Mouse (Mus musculus): ENCODE results near the gene Tmem125. TPM values are rescaled to one million over a fixed set of nuclear protein-coding genes. Genes with fewer than 3 reads are reported as not detected.
"Not testable (repeated sequence)": the region's sequence is repeated elsewhere in the genome, so short reads cannot be mapped to it uniquely, and the experiment has no call there.

Gene Tmem125
- polyA plus RNA-seq, 1 experiment from 2014 or later = not detected

DNA sequence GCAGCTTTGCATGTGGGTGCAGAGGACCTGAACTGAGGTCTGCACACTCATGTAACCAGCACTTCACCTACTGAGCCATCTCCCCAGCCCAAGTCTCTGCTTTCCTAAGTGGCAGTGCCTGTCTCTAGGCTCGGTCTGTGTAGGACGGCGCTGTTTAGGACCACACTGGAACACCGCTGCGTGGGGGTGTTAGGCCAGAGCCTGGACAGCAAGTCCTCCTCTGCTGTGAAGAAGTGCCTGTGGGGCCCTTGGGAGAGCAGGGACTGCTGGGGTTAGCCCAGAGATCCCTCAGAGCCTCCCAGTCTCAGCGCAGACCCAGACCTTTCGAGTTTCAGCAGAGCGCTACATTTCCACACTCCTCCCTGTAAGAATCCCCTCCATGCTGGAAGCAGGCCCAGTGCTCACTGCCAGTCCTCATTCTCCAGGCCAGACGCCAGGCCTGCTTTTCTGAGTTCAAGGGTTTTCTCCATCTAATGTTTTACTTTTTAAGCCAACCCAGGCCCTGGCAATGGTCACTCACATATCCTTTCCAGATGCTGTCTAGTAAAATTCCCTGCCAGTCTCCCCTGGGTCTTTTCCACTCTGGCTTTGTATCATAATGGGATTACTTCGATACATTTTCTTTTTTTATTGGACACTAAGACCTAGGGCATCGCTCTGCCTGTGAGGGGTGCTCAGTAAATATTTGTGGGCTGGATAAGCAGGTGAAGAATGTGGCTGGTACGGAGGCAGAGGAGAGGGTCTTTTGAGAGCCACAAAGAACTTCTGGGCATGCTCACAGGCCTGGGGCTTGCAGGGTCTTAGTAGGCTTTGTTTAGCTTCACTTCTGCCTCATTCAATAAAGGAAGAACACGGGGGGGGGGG lies 20.4 kb upstream of the Tmem125 start:
- Histone ChIP-seq H3K9me3 (replicated peaks) (0 out of 2 replicates have a peak, but pooled peaks cover 3% of the 10 kb centered on the region), H3K9ac (no peak overlapping the region), H3K4me3 (no peak overlapping the region), H3K4me2 (no peak overlapping the region), H3K27ac (no peak overlapping the region), H3K27me3 (0 out of 2 replicates have a peak, but pooled peaks cover 1% of the 10 kb centered on the region), H3K4me1 (no peaks in the 10 kb centered on the region), H3K36me3 (ENCODE audit: poor library complexity, severe bottlenecking) (no peaks in the 10 kb centered on the region)
- no peak for ATAC-seq
- WGBS = 65% methylated on average over 13 of the region's 13 CpGs

- H3K4me2 ChIP-seq = no peak overlapping the region
- no peaks in the 10 kb centered on the region for H3K4me1 ChIP-seq
- H3K9ac ChIP-seq = no peak overlapping the region
- no peaks in the 10 kb centered on the region for H3K36me3 ChIP-seq (ENCODE audit: poor library complexity, severe bottlenecking)
- H3K4me3 ChIP-seq = no peak overlapping the region
- H3K27me3 ChIP-seq = no peaks in the 10 kb centered on the region
- H3K27ac ChIP-seq = no peak overlapping the region
- ATAC-seq = no peak
- 73% methylated on average over 3 of the region's 3 CpGs for whole genome bisulfite sequencing
- H3K9me3 ChIP-seq (replicated peaks) = no peaks in the 10 kb centered on the region
Measured at GRCm38 (mm10) chr4:118553039-118553649, 9.3 kb upstream of the Tmem125 start.

DNA sequence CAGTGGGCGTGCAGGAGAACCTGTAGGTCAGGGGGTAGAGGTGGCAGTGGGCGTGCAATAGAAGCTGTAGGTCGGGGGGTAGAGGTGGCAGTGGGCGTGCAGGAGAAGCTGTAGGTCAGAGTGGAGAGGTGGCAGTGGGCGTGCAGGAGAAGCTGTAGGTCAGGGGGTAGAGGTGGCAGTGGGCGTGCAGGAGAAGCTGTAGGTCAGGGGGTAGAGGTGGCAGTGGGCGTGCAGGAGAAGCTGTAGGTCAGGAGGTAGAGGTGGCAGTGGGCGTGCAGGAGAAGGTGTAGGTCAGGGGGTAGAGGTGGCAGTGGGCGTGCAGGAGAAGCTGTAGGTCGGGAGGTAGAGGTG lies 4.3 kb upstream of the Tmem125 start:
- peaks cover 10% of the 10 kb centered on the region for H3K4me1 ChIP-seq
- WGBS = 91% methylated on average over 10 of the region's 10 CpGs
- H3K4me3 ChIP-seq; H3K4me2 ChIP-seq; ATAC-seq; H3K27me3 ChIP-seq; H3K9me3 ChIP-seq (replicated peaks); H3K27ac ChIP-seq; H3K36me3 ChIP-seq (ENCODE audit: poor library complexity, severe bottlenecking); H3K9ac ChIP-seq: not testable (repeated sequence)

DNA sequence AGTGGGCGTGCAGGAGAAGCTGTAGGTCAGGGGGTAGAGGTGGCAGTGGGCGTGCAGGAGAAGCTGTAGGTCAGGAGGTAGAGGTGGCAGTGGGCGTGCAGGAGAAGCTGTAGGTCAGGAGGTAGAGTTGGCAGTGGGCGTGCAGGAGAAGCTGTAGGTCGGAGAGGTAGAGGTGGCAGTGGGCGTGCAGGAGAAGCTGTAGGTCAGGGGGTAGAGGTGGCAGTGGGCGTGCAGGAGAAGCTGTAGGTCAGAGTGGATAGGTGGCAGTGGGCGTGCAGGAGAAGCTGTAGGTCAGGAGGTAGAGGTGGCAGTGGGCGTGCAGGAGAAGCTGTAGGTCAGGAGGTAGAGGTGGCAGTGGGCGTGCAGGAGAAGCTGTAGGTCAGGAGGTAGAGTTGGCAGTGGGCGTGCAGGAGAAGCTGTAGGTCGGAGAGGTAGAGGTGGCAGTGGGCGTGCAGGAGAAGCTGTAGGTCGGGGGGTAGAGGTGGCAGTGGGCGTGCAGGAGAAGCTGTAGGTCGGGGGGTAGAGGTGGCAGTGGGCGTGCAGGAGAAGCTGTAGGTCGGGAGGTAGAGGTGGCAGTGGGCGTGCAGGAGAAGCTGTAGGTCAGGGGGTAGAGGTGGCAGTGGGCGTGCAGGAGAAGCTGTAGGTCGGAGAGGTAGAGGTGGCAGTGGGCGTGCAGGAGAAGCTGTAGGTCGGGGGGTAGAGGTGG lies 3.7 kb upstream of the Tmem125 start:
- not testable (repeated sequence) for H3K4me2 ChIP-seq; H3K27me3 ChIP-seq; H3K9ac ChIP-seq; H3K36me3 ChIP-seq (ENCODE audit: poor library complexity, severe bottlenecking); H3K9me3 ChIP-seq (replicated peaks); ATAC-seq; H3K27ac ChIP-seq; H3K4me3 ChIP-seq
- 90% methylated on average over 23 of the region's 23 CpGs for WGBS
- peaks cover 10% of the 10 kb centered on the region for H3K4me1 ChIP-seq

- Histone ChIP-seq H3K9ac (no peak overlapping the region), H3K4me1 (peaks cover 10% of the 10 kb centered on the region), H3K9me3 (replicated peaks) (peaks cover 2% of the 10 kb centered on the region), H3K27me3 (0 out of 2 replicates have a peak, but pooled peaks cover 3% of the 10 kb centered on the region), H3K36me3 (ENCODE audit: poor library complexity, severe bottlenecking) (no peaks in the 10 kb centered on the region), H3K4me3 (no peak overlapping the region), H3K27ac (no peak overlapping the region), H3K4me2 (0 out of 2 replicates have a peak overlapping the region, but pooled peaks have one; percentile 58)
- ATAC-seq = no peak
- 78% methylated on average over 14 of the region's 14 CpGs for WGBS
Measured at GRCm38 (mm10) chr4:118544441-118545127, 740 bp upstream of the Tmem125 start.

DNA sequence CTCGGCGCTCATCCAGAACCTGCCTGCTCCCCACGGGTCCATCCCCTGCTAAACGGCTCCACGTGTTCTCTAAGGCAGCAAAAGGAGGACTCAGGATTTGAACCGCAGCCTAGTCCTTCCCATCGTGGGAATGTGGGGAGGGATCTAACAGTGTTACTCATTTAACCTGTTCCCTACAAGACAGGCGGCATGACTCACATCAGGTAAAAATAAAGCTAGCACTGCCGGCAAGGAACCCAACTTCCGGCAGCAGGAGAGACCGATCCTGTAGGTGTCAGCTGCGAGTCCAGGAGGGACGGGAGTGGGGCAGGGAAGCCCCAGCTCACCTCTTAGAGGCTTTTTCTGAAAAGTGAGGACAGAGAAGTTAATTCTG lies 700 bp downstream of the Tmem125 start:
- WGBS = 24% methylated on average over 13 of the region's 13 CpGs
- H3K27ac ChIP-seq = no peak overlapping the region
- H3K27me3 ChIP-seq = 0 out of 2 replicates have a peak, but pooled peaks cover 3% of the 10 kb centered on the region
- no peak overlapping the region for H3K9ac ChIP-seq
- H3K4me2 ChIP-seq = peak overlapping the region; percentile 58
- H3K9me3 ChIP-seq (replicated peaks) = peaks cover 2% of the 10 kb centered on the region
- peak overlapping the region; percentile 25 for H3K4me3 ChIP-seq
- no peak for ATAC-seq
- H3K4me1 ChIP-seq = peaks cover 10% of the 10 kb centered on the region
- H3K36me3 ChIP-seq (ENCODE audit: poor library complexity, severe bottlenecking) = no peaks in the 10 kb centered on the region

GRCm38 (mm10) chr4:118542510-118543157 lies 1.2 kb downstream of the Tmem125 start:
- Histone ChIP-seq H3K27me3 (0 out of 2 replicates have a peak, but pooled peaks cover 3% of the 10 kb centered on the region), H3K9me3 (replicated peaks) (peaks cover 2% of the 10 kb centered on the region), H3K36me3 (ENCODE audit: poor library complexity, severe bottlenecking) (no peaks in the 10 kb centered on the region), H3K4me3 (no peak overlapping the region), H3K9ac (no peak overlapping the region), H3K4me1 (peaks cover 10% of the 10 kb centered on the region), H3K4me2 (no peak overlapping the region), H3K27ac (no peak overlapping the region)
- 72% methylated on average over 9 of the region's 9 CpGs for WGBS
- ATAC-seq = no peak

DNA sequence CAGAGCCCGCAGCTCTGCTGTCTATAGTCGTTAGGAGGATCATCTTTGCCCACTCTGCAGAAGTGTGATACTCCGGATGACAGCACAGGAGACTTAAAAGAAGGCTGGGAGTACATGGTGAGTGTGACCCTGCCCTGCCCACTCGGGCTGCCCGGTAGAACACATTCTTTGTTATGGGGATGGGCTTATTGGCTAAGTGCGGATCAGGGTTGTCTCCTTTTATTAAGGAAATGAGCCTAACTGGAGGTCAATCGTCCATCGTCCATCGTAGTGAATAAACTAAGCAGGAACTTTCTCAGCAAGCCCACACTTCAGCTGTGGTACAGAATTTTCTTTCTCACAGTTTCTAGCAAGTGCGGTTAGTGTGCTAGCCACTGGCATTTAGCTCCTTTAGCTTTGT lies 3.9 kb downstream of the Tmem125 start:
- 0 out of 2 replicates have a peak, but pooled peaks cover 3% of the 10 kb centered on the region for H3K27me3 ChIP-seq
- H3K4me3 ChIP-seq = no peak overlapping the region
- no peak overlapping the region for H3K4me2 ChIP-seq
- ATAC-seq = no peak
- no peak overlapping the region for H3K9ac ChIP-seq
- peaks cover 10% of the 10 kb centered on the region for H3K4me1 ChIP-seq
- WGBS = 8% methylated on average over 10 of the region's 10 CpGs
- H3K27ac ChIP-seq = no peak overlapping the region
- H3K36me3 ChIP-seq (ENCODE audit: poor library complexity, severe bottlenecking) = no peaks in the 10 kb centered on the region
- no peaks in the 10 kb centered on the region for H3K9me3 ChIP-seq (replicated peaks)

DNA sequence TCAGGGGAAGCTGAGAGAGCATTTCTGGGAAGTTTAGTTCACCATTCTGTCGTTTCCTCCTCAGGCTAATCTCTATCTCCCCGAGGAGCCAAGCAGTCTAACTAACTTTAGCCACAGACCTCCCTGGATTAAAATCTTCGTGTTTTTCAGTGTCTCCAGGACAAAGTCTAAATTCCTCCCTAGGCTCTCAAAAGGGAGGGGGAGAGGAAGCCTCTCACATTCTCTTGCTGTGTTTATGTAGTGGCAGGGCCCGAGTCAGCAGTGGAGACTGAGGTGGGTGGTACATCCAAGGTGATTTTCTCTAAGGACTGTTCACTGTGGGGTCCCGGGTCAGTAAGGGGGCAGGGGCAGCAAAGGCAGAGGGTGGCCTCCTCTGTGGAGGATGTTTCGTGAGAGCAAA lies 6.0 kb downstream of the Tmem125 start:
- Histone ChIP-seq H3K4me3 (no peak overlapping the region), H3K27ac (no peak overlapping the region), H3K9ac (no peak overlapping the region), H3K9me3 (replicated peaks) (no peaks in the 10 kb centered on the region), H3K4me2 (no peak overlapping the region), H3K27me3 (0 out of 2 replicates have a peak, but pooled peaks cover 3% of the 10 kb centered on the region), H3K4me1 (no peaks in the 10 kb centered on the region), H3K36me3 (ENCODE audit: poor library complexity, severe bottlenecking) (no peaks in the 10 kb centered on the region)
- ATAC-seq = no peak
- 42% methylated on average over 6 of the region's 6 CpGs for WGBS

DNA sequence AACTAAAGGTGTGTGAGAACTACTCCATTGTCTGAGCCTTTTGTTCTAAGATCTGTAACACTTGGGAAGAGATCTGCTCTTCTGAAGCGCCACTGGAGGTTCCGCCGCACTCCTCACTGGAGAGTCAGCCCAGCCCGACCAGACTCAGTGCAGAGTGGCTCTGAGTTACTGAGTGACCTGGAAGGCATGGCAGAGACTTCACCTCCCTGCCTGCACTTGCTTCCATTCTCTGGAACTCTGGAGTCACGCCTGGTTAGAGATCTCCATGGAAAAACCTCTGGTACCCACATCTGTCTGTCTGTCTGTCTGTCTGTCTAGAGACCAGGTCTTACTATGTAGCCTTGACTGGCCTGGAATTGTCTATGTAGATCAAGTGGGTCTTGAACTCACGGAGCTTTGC lies 8.2 kb downstream of the Tmem125 start:
- Histone ChIP-seq H3K9ac (no peak overlapping the region), H3K9me3 (replicated peaks) (no peaks in the 10 kb centered on the region), H3K27ac (no peak overlapping the region), H3K4me1 (no peaks in the 10 kb centered on the region), H3K27me3 (no peaks in the 10 kb centered on the region), H3K4me3 (no peak overlapping the region), H3K4me2 (no peak overlapping the region), H3K36me3 (ENCODE audit: poor library complexity, severe bottlenecking) (no peaks in the 10 kb centered on the region)
- no peak for ATAC-seq
- WGBS = 77% methylated on average over 6 of the region's 6 CpGs

DNA sequence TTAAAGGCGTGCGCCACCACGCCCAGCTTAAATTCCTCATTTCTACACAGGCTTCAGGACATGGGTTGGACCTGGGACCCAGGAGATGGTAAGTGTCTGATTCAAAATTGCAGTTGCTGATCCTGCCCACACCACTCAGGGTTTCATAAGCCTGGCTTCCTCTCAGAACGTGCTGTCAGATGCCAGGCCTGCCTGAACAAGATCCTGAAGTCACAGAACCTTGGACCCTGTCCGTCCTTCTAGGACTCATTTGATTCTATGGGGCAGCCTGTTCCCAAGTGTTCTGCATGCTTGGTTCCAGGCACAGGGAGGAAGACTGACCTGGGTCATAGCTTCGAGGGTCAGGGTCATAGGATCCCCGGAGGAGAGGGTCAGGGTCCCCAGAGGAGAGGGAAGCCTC lies 10.2 kb downstream of the Tmem125 start:
- no peak overlapping the region for H3K4me3 ChIP-seq
- H3K36me3 ChIP-seq (ENCODE audit: poor library complexity, severe bottlenecking) = no peaks in the 10 kb centered on the region
- H3K9me3 ChIP-seq (replicated peaks) = no peaks in the 10 kb centered on the region
- no peaks in the 10 kb centered on the region for H3K27me3 ChIP-seq
- 91% methylated on average over 7 of the region's 7 CpGs for WGBS
- no peaks in the 10 kb centered on the region for H3K4me1 ChIP-seq
- no peak overlapping the region for H3K9ac ChIP-seq
- no peak overlapping the region for H3K27ac ChIP-seq
- H3K4me2 ChIP-seq = no peak overlapping the region
- ATAC-seq = no peak
